Mouse (Mus musculus) A20 (cell line): Measurements from ENCODE around the gene Cfap299.
"Not testable (repeated sequence)": the region's sequence is repeated elsewhere in the genome, so short reads cannot be mapped to it uniquely, and the experiment has no call there.

ENCODE experiments used
- DNase-seq: peaks from one replicate; pipeline ENCODE4 v3.0.0-alpha.2; 2011; ENCODE audit warnings: low read depth, low spot score

The Cfap299 gene

DNA sequence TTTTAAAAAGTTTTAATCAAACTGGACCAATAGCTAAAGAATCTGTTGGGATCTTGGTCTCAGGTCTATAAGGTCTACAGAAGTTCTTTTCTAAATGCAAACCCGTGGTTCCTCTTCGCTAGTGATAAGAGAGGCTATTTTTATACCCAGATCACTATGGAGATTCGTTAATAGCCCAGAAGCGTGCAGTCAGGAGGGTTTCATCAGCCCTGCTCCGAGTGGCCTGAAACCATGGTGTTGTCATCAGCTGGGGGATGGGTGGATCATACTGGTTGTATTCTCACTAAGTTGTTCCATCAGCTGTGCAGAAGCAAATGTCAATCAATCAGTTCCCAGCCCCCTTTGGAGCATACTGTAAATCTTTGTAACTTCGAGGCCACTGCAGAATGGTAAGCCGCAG is 193.9 kb downstream of the Cfap299 start:
- no peak for DNase-seq

DNA sequence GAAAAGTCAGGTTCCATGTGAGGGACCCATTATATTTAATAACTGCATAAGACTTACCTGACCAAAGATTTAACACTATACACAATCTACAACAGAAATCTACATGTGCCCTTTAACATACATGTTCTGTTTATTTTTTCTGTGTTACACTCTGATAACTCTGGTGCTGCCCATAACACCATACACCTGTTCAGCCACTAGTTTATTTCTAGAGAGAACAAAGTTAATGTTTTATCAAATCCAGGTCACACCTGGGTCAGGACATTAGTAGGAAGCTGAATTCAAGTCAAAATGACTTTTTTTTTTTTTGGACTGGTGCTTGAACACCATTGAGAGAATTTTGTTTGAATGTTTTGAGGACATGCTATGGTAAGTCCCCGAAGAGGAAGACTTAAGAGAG is 194.7 kb downstream of the Cfap299 start:
- no peak for DNase-seq

DNA sequence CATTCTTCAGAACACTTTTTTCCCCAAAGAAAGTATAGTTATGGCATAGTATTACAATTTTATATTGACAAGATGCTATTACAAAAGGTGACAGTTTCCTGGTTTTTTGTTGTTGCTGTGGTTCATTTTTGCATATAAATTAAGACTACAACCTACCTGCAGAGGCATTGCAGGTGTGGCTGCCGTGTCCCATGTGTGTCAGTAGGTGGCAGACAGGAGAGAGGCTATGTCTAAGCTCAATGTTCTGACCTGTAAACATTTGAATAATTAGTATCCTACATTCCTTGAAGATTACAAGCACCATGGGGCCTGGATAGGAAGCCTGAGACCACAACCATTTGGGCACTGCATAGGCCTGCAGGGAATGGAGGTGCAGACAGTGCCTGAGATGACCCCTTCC is 212.2 kb downstream of the Cfap299 start:
- DNase-seq = no peak

DNA sequence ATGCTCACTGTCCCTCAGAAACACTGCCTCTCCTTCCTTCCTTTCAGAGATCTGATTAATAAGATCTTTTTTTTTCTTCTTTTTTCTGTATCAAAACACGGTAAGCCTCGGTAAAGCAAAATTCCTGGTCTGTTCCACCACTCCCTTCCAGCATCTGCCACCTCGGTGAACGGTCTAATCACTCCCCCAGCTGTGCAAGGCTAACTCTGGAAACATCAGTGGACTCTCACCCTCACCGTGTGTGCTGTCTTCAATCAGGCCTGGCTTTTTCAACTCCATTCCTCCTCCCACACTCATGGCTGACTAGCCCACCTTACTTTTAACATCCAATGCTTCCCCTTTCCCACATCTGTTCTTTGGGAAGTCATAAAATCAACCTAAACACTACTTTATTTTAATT is 221.2 kb downstream of the Cfap299 start:
- no peak for DNase-seq

DNA sequence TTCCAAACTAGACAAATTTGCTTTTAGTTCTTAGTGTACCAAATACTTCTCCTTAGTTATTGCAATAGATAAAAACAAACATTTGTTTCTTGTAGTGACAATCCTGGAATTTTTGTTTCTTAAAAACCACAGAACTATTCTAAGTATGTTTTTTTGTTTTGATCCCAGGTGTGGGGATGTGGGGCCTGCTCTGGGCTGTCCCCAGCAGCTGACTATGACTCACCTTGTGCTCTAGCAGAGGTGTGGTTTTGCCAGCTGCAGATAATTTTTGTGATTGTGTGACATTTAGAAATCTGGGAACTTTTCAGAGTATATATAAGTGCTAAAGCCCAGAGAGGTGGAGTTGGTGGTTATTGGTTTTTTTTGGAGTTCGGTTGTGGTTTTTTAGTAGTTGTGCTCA is 221.8 kb downstream of the Cfap299 start:
- no peak for DNase-seq

DNA sequence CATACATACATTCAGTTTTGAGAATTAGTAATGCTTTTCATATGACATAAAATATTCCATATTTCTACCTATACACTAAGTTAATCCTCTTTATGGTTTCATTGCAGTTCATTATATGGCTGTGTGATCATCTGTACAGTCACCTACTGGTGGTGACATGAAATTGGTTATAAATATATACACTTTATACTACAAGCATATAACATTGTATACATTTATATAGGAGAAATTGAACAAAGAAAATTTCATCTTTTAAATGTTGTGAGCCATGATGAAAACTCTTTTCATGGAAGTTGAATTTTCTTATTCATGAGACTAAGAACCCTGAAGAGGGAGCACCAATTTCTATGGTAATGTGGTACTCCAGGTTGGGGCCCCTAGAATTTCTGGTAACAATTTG is 223.3 kb downstream of the Cfap299 start, which contains the start of gene Gm11111:
Gene Gm11111, plus strand, starts transcription at position 301 of the 400 bp plus-strand sequence.
- no peak for DNase-seq

DNA sequence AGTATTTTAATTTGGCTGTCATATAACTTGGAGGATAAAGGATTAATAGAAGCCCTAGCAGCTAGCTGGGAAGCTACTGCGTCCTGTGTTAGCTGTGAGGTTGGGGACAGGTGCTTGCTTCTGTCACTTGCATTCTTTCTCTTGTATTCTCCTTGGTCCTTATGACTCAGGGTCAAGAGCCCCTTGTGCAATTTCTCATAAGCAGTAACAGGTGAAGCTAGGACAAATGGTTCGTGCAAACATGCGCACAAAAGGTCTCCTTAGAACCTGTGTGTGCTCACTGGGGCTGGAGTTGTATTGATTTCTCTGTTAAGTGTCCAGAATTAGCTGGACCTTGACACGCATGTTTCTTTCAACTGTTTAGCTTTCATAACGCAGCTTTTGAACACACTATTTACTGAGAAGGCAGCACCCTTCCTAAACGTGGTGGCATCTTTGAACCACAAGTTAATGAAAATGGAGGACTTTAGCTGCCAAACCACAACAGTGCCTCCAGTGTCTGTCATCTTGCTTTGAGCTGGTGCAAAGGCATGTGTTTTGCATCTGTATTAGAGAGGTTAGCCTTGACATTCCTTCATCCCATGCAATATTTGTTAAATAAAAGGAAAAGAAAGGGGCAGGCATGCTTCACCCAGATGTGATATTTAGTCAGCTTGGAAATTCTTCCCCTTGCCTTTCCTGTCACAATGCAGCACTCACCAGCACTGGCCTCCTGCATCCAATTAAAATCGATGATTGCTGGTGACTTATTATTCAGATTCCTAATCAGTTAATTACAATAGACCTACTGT is 223.9 kb downstream of the Cfap299 start:
- DNase-seq = no peak

DNA sequence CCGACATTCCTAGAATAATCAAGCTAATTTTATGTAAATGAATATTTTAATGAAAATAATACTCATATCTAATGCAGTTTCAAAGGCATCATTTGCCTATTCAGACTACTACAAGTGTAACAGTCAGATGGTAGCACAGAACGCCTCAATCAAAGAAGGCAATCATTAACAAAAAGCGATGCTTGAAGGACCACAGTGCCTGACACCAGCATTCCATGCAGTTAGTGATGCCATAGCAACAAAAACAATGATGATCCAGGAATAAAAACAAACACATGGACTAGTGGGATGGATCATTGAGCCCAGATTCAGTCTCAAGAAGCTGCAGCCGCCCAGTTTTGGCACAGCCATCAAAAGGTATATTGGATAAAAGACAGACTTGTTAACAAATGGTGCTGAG is 232.2 kb downstream of the Cfap299 start:
- DNase-seq = no peak

DNA sequence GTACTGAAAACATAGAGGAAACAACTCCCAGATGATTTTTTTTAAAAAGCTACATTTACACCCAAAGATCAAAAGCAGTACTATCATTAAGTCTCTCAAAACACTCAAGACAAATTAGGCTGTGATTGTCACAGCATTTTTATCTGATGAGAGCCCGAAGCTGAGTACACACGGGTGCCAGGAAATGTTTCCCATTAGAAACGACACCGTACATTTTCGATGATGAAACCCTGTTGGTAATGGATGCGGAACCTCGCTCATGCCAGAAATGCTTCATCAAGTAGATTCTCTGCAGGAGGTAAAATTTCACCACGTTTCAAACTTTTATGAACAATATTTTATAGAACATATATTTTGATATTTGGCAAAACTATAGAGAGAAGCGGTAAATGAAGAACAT is 233.7 kb downstream of the Cfap299 start:
- DNase-seq = no peak

DNA sequence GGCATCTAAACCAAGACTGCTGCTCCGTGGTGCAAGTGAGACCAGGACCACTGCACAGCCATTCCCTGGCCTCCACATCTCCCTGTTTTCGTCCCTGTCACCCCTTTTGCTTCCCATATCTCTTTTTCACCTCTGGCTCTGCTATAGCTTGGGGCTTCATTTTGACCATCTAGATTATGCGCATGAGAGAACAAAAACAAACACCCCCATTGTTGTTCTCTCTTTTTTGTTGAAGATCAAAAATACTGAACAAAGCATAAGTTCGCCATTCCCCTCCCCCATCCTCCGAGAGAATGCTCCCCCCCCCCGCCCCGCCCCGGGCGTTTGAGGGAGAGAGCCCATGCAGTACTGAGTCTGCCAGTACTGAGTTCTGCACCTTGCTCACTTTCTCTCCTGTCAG is 234.7 kb downstream of the Cfap299 start:
- no peak for DNase-seq

DNA sequence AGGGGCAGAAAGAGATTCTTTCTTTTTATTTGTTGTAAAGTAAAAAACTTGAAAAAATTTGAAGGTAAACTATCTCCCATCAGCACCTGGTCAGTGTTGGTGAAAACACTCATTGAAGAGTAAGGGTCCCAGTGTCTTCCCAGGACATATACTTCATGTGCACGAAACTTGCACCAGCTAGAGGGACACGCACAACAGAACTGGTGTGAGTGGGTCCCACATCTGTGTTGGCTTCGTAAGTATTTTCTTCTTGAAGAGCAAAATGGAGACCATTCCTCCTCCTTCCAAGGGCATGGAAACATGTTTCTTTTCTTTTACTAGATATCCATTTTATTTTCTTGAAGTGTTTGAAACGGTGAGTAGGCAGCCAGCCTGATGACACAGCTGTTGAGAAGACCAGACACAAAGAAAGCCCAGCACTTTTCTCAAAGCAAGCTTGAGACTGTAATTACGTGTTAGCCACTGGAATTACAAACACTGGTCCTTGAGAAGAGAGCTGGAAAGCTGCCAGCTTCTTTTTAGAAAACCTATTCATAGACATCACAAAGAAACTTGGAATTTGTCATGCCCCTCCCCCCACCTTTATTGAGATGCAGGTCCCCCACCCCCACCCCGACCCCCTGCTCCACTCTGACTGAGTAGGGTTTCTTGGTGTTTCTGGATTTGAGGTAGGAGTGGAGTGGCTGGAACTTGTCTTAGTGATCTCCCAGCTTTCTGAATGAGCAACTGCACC is 237.5 kb downstream of the Cfap299 start:
- DNase-seq = no peak

DNA sequence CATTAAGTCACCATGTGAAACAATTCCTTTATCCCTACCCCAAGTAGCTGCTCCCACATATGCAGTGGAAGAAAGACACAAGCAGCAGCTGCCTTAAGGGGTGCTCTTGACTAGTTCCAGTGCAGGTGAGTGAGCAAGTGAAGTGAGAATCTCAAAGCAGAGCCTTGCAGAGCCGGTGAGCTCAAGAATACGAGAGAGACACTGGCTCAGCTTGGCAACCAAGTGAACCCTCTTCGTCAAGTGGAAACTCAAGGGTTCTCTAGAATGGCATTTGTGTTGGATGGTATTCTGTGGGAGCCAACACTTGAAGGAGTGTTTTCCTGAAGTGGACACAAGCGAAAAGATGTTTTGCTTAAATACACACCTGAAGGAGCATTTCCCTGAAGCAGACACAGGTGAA is 239.4 kb downstream of the Cfap299 start:
- no peak for DNase-seq

DNA sequence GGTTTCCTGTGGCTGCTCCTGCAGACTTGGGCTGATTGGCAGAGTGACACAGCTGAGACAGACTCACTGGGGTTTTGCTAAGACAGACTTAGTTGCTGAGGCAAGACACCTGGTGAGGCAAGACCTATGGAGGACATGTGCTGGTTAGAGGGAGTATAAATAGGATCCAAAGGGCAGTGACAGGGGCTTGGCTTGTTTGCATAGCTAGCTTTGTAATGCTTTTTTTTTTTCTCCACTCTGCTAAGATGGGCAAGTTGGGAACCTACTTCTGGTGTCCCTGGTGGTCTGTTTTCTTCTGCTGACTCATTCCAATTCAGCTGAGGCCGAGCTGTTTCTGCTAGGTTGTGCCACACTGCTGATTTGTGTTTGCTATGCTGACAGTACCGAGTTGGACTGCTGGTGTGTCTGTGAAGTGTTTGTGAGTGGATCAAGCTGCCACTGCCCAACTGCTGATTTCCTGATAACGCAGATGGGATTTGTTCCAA is 240.0 kb downstream of the Cfap299 start:
- no peak for DNase-seq

DNA sequence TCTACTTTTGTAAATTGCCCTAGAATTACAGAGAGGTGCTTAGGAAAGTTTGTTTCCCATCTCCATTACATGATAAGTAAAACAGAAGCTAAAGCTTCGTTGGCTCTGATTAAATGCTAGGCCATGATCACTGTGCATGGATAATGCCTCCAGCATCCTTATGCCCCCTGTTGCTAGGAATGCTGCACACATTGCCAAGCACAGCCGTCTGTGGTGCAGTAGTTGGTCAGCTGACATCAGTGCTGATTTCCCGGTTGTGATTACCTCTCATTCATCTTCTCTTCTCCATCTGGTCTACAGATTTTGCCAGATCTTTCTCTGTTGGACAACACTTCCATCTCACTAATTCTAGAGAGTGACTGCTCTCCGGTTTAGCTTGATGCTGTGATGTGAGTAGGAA is 243.3 kb downstream of the Cfap299 start:
- no peak for DNase-seq

DNA sequence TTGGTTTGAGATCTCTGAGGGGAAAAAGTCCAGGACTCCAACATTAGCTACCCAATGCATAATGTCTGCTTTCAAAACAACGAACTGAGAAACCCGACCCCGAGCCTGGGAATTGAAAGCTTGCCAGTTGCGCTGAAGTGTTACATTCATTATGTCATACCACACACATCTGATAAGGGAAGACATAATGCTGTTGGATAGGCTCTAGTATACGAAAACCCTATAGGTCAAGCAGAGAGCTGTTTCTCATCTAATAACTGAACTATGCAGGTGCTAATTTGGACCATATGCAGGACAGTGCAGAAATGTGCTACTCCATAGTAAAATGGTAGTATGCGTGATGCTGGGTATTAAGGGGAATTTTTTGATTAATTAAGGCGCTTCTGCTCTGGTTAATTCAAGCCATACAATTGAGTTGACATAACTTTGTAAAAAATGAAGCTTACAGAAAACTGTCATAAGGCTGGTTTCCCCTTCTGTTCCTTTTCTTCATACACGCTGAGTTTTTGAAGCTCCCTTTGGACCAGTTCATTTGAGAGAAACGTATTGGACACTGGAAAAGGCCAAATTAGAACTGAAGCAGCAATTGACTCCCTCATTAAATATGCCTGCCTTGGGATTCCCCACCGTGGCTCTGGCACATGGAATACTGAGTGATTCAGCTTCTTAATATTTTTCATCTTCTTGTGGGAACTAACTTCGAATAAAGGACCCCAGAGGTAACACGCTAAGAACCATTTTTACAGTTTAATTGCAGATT is 245.8 kb downstream of the Cfap299 start:
- no peak for DNase-seq

DNA sequence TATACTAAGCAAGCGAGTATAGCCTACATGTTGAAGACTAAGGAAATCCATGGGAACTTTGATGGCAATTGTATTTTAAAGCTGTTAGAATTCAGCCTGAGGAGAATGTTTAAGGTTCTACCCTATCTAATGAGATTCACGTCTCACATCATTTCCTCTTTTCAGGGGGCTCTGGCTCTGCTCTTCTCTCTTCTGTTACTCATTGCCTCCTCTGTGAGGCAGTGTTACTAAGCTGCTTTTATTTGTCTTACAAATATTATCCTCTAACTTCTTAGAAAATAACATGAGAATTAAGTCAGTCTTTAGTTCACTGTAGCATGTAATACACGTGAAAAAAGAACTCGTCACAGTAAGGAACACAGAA is 246.3 kb downstream of the Cfap299 start:
- DNase-seq = no peak

DNA sequence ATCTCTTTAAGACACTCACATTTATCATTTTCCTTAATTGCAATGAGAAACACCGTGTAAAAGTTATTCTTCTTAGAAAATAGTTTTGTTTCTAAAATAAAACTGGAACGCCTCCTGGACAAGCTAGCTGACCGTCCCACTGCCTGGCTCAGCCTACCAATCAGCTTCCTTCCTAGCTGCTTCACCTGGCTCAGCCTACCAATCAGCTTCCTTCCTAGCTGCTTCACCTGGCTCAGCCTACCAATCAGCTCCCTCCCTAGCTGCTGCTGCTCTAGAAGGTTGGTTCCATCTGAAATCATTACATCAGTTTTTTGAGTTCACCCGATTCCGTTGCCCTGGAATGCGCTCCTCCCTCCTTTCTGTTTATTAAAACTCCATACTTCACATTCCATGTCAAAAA is 247.4 kb downstream of the Cfap299 start:
- DNase-seq = not testable (repeated sequence)

DNA sequence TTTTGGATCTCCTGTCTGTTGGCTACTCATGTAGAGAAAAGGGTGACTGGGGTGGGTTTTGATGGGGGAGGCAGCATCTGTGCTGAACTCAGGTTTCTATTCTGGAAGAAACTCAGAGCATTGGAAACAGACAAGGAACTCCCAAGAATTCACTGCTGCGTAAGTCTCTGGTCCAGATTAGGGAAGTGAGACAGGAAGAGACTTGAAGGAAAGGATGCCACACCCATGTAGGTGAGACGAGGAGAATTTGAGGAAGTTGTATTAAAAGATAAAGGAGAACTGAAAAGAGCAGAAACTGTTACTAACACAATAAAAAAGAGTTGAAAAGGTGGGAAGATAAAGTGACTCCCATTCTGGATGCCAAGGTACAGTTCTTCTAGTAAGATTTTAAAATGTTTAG is 249.3 kb downstream of the Cfap299 start:
- no peak for DNase-seq

DNA sequence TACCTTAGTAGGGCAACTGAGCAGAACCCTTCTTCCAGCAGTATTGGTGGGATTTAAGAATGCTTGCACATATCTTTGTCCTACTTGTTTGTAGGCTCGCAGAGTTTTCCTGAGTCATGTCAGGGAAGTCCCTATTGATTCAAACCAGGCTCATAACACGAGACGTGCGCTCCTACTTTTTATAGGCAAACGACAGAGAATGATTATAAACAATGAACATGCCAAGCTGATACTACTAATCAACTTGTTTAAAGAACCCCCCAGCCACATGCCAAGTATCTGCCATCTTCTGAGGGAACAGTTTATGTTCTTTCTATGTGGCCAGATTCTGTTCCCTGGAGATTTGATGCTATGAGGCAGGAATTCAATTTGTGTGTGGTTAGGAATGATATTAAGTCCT is 251.7 kb downstream of the Cfap299 start:
- no peak for DNase-seq

DNA sequence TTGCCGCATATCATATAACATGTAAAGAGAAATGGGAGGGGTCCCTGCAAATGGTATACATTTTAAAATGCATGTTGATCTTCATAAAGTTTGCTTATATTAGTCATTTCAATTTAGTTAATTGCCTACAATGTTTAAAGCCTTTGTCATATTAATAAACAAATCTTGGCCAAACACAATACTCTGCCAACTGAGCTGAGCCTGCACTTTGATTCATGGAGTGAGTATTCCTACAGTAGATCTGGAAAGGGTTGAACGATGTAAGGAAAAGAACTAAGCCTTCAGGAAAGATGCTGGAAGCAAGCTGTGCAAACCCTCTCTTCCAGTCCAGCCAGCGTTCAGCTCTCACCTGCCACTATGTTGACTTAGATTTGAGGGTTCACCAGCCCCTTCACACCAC is 252.9 kb downstream of the Cfap299 start:
- DNase-seq = no peak

DNA sequence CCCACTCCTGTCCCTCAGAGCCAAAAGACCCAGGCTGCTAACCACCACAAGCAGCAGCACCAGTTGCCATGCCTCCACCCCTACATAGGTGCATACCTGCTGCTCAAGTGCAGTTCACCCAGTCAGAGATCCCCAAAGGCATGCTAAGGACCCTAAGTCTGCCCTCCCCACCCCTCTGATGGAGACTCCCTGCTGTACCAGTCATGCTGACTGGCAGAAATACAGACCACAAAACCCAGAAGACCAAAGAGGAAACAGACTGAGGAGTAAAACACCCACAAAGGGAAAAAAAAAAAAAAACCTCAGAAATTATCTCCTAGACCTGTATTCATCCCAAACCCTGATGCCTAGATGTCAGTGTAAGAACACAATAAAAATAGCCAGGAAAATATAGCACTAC is 256.8 kb downstream of the Cfap299 start:
- no peak for DNase-seq

DNA sequence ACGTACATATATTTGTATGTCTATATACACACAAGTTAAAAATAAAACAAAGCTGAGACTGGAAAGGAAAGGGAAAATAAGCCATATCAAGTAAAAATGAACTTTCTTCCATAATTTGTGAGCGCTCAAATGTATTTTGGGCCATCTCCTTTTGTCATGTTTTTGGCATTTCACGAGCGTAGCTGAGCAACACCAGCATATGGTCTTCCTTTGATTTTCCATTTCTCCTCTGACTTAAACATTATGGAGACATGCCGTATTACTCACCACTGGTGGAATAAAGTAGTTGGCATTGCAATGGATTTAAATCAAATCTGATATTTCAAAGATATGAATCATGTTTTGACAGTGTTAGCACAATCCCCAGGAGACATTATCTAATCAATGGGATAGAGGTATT is 284.4 kb downstream of the Cfap299 start:
- no peak for DNase-seq
